Mouse (Mus musculus): ENCODE measurements around the gene Casd1. TPM values are rescaled to one million over a fixed set of nuclear protein-coding genes. Genes with fewer than 3 reads are reported as not detected.
A peak's percentile ranks its signal among the peaks of the same experiment; 100 is the strongest.

The Casd1 gene
- total and polyA plus RNA-seq, 3 experiments = 12.3 to 12.6 TPM; not detected in 1

- DNase-seq (ENCODE audit: low read depth, low spot score) = no peak
- Histone ChIP-seq H3K9ac (ENCODE audit: control insufficient read depth, low read depth, low read length, poor library complexity, severe bottlenecking) (no peak overlapping the region), H3K27ac (ENCODE audit: control insufficient read depth, low read depth, low read length) (no peak overlapping the region), H3K27me3 (ENCODE audit: control insufficient read depth in 1 of 2, insufficient read depth in 2 of 2, low read length in 2 of 2) (no peaks in the 10 kb centered on the region), H3K9me3 (replicated peaks; ENCODE audit: insufficient read depth, low read length) (no peaks in the 10 kb centered on the region), H3K4me1 (ENCODE audit: control insufficient read depth in 1 of 2, insufficient read depth in 2 of 2, low read length in 2 of 2) (peaks cover 0 to under 1% of the 10 kb centered on the region in 2 experiments; a peak in 1 of 4 replicates), H3K4me3 (ENCODE audit: control insufficient read depth in 1 of 2, insufficient read depth in 1 of 2, low read depth in 2 of 2, low read length in 2 of 2) (no peak overlapping the region), H3K79me2 (ENCODE audit: control insufficient read depth, insufficient read depth, low read length, poor library complexity) (no peaks in the 10 kb centered on the region), H3K36me3 (ENCODE audit: control insufficient read depth in 1 of 2, insufficient read depth in 2 of 2, low read length in 2 of 2) (peaks cover 0 to under 1% of the 10 kb centered on the region in 2 experiments; a peak in 2 of 4 replicates)
- no peak for TF ChIP-seq CHD1 (IDR thresholded peaks at IDR 0.05; ENCODE audit: low read depth, low read length)
- TF ChIP-seq ZNF384 (IDR thresholded peaks at IDR 0.05; ENCODE audit: low read depth, low read length) = no peak
- TF ChIP-seq JUND (IDR thresholded peaks at IDR 0.05; ENCODE audit: low read depth, low read length) = no peak
Observed at GRCm38 (mm10) chr6:4642068-4642467, 41.4 kb downstream of the Casd1 start.

- no peaks in the 10 kb centered on the region for H3K27me3 ChIP-seq (ENCODE audit: control insufficient read depth in 1 of 2, insufficient read depth in 2 of 2, low read length in 2 of 2)
- DNase-seq (ENCODE audit: low read depth, low spot score) = peak; percentile 83
- no peaks in the 10 kb centered on the region for H3K79me2 ChIP-seq (ENCODE audit: control insufficient read depth, insufficient read depth, low read length, poor library complexity)
- H3K9me3 ChIP-seq (replicated peaks; ENCODE audit: insufficient read depth, low read length) = no peaks in the 10 kb centered on the region
- H3K36me3 ChIP-seq (ENCODE audit: control insufficient read depth in 1 of 2, insufficient read depth in 2 of 2, low read length in 2 of 2) = peaks cover 0 to 6% of the 10 kb centered on the region in 2 experiments; a peak in 2 of 4 replicates
- peak overlapping the region; percentile 47 for H3K27ac ChIP-seq (ENCODE audit: control insufficient read depth, low read depth, low read length)
- TF ChIP-seq MXI1 (IDR thresholded peaks at IDR 0.05; ENCODE audit: low read depth, low read length) = no peak
- no peak for TF ChIP-seq MAZ (IDR thresholded peaks at IDR 0.05; ENCODE audit: low read depth, low read length)
- no peak for TF ChIP-seq MAX (IDR thresholded peaks at IDR 0.05; ENCODE audit: low read length)
- TF ChIP-seq ZMIZ1 (IDR thresholded peaks at IDR 0.05; ENCODE audit: low read depth, low read length) = no peak
- TF ChIP-seq CTCF (IDR thresholded peaks at IDR 0.05 in 2 of 3, conservative IDR thresholded peaks at IDR 0.05 in 1 of 3; ENCODE audit: control insufficient read depth in 1 of 3, insufficient read depth in 1 of 3, low read depth in 2 of 3, low read length in 3 of 3, poor library complexity in 1 of 3, severe bottlenecking in 1 of 3) = no peak
- peak; percentile 64; the same call in 1 of the 2 replicates for TF ChIP-seq SIN3A (IDR thresholded peaks at IDR 0.05; ENCODE audit: low read length)
- TF ChIP-seq NRF1 (IDR thresholded peaks at IDR 0.05; ENCODE audit: insufficient read depth, low read depth, low read length, poor library complexity, severe bottlenecking) = no peak
- peak; percentile 96 for TF ChIP-seq GATA1 (IDR thresholded peaks at IDR 0.05; ENCODE audit: low read depth, low read length)
- TF ChIP-seq CHD2 (IDR thresholded peaks at IDR 0.05; ENCODE audit: low read length) = no peak
- TF ChIP-seq GABPA (IDR thresholded peaks at IDR 0.05; ENCODE audit: low read depth, low read length) = no peak
- TF ChIP-seq RCOR1 (IDR thresholded peaks at IDR 0.05; ENCODE audit: low read depth, low read length) = peak; percentile 86
- no peak for TF ChIP-seq SMC3 (IDR thresholded peaks at IDR 0.05; ENCODE audit: low read depth, low read length)
- no peak for TF ChIP-seq ZKSCAN1 (IDR thresholded peaks at IDR 0.05; ENCODE audit: low read depth, low read length)
- peak; percentile 45 for TF ChIP-seq BHLHE40 (IDR thresholded peaks at IDR 0.05; ENCODE audit: borderline replicate concordance, low read depth, low read length)
- TF ChIP-seq EP300 (IDR thresholded peaks at IDR 0.05; ENCODE audit: low read depth in 1 of 2, low read length in 2 of 2) = peak; percentile 88 to 89
- TF ChIP-seq HCFC1 (IDR thresholded peaks at IDR 0.05; ENCODE audit: low read depth, low read length) = 0 out of 2 replicates have a peak, but pooled peaks have one; percentile 18
- no peak for TF ChIP-seq JUND (IDR thresholded peaks at IDR 0.05; ENCODE audit: low read depth, low read length)
- TF ChIP-seq POLR2AphosphoS5 (IDR thresholded peaks at IDR 0.05; ENCODE audit: borderline replicate concordance, low read depth, low read length) = no peak
- peak; percentile 35; the same call in 1 of the 2 replicates for TF ChIP-seq TAL1 (IDR thresholded peaks at IDR 0.05; ENCODE audit: low read length)
- peak; percentile 84 for TF ChIP-seq TCF12 (IDR thresholded peaks at IDR 0.05; ENCODE audit: low read depth, low read length)
- TF ChIP-seq ELF1 (IDR thresholded peaks at IDR 0.05; ENCODE audit: low read depth, low read length) = 0 out of 2 replicates have a peak, but pooled peaks have one; percentile 50
- no peak for TF ChIP-seq MEF2A (IDR thresholded peaks at IDR 0.05; ENCODE audit: extremely low read depth, insufficient replicate concordance, low read depth, low read length, poor library complexity, severe bottlenecking)
- peak; percentile 89 for TF ChIP-seq ETS1 (IDR thresholded peaks at IDR 0.05; ENCODE audit: low read depth, low read length)
- no peak for TF ChIP-seq MYC (IDR thresholded peaks at IDR 0.05; ENCODE audit: low read depth, low read length)
- H3K4me3 ChIP-seq (ENCODE audit: control insufficient read depth in 1 of 2, insufficient read depth in 1 of 2, low read depth in 2 of 2, low read length in 2 of 2) = peak overlapping the region; percentile 23 to 46; a peak in 2 of 4 replicates
- H3K4me1 ChIP-seq (ENCODE audit: control insufficient read depth in 1 of 2, insufficient read depth in 2 of 2, low read length in 2 of 2) = peaks cover 0 to 5% of the 10 kb centered on the region in 2 experiments; a peak in 2 of 4 replicates
- peak overlapping the region; percentile 47; the same call in 1 of the 2 replicates for H3K9ac ChIP-seq (ENCODE audit: control insufficient read depth, low read depth, low read length, poor library complexity, severe bottlenecking)
Observed at GRCm38 (mm10) chr6:4647351-4647750, 46.7 kb downstream of the Casd1 start.

Measured in MEL (cell line).